Mouse (Mus musculus): Measurements from ENCODE around the gene Mfsd6l. TPM values are rescaled to one million over a fixed set of nuclear protein-coding genes. Genes with fewer than 3 reads are reported as not detected.
A peak's percentile ranks its signal among the peaks of the same experiment; 100 is the strongest.

The Mfsd6l gene
- polyA plus RNA-seq, 1 experiment: 2.3 TPM

DNA sequence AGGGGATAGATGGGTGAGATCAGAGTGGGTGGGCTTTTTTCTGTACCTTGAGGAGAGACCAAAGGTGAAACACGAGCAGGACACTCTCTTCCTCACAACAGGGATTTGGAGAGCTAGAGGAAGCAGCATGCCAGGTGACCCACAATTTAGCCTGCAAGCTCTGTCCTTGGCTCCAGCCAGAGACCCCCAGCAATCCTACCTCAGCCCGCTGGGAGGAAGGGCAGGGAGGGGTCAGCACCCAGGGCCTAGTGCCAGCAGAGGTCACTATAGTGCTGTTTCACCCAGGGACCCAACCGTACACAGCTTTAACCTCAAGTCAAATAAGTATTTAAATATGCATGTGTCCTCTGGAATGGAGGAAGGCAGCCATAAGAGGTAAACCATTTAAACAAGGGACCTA is 29.9 kb downstream of the Mfsd6l start:
- Histone ChIP-seq H3K27ac (ENCODE audit: insufficient read depth, low read depth, low read length) (no peak overlapping the region), H3K4me1 (ENCODE audit: control insufficient read depth, insufficient read depth, low read length) (no peaks in the 10 kb centered on the region), H3K27me3 (replicated peaks; ENCODE audit: control insufficient read depth, insufficient read depth, low read length) (no peaks in the 10 kb centered on the region), H3K4me3 (ENCODE audit: insufficient read depth, low read depth, low read length) (no peak overlapping the region), H3K36me3 (ENCODE audit: control insufficient read depth, insufficient read depth, low read length) (no peaks in the 10 kb centered on the region)
- WGBS: 23% methylated on average over 3 of the region's 3 CpGs
- TF ChIP-seq CTCF (conservative IDR thresholded peaks at IDR 0.05; ENCODE audit: insufficient read depth, insufficient read length, low read depth, low read length) (peak; percentile 45; the same call in 1 of the 2 replicates), POLR2A (IDR thresholded peaks at IDR 0.05; ENCODE audit: low read depth, low read length) (no peak)
- DNase-seq: no peak

DNA sequence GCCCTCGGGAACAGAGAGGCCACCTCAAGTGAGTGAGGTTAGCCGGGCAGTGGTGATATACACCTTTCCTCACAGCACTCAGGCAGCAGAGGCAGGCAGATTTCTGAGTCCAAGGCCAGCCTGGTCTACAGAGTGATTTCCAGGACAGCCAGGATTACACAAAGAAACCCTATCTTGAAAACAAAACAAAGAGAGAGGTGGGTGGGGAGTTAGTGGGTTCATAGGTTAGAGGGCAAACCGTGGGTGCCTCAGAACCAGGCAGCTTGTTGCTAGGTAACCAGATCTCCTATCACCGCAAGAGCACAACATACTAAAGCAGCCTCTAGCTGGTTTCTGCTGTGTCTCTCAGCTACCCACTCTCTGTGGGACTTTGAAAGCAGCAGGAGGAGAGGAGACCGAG is 30.7 kb downstream of the Mfsd6l start, which contains the start of gene Ccdc42:
TSS of gene Ccdc42 (plus strand) at position 301 of the 400 bp plus-strand sequence.
- Histone ChIP-seq H3K36me3 (ENCODE audit: control insufficient read depth, insufficient read depth, low read length) (no peaks in the 10 kb centered on the region), H3K27me3 (replicated peaks; ENCODE audit: control insufficient read depth, insufficient read depth, low read length) (no peaks in the 10 kb centered on the region), H3K4me1 (ENCODE audit: control insufficient read depth, insufficient read depth, low read length) (no peaks in the 10 kb centered on the region), H3K4me3 (ENCODE audit: insufficient read depth, low read depth, low read length) (no peak within 1 kb of the TSS), H3K27ac (ENCODE audit: insufficient read depth, low read depth, low read length) (no peak within 1 kb of the TSS)
- TF ChIP-seq CTCF (conservative IDR thresholded peaks at IDR 0.05; ENCODE audit: insufficient read depth, insufficient read length, low read depth, low read length): no peak
- TF ChIP-seq POLR2A (IDR thresholded peaks at IDR 0.05; ENCODE audit: low read depth, low read length): no peak
- DNase-seq: no peak
- WGBS: 69% methylated on average over 5 of the region's 5 CpGs

DNA sequence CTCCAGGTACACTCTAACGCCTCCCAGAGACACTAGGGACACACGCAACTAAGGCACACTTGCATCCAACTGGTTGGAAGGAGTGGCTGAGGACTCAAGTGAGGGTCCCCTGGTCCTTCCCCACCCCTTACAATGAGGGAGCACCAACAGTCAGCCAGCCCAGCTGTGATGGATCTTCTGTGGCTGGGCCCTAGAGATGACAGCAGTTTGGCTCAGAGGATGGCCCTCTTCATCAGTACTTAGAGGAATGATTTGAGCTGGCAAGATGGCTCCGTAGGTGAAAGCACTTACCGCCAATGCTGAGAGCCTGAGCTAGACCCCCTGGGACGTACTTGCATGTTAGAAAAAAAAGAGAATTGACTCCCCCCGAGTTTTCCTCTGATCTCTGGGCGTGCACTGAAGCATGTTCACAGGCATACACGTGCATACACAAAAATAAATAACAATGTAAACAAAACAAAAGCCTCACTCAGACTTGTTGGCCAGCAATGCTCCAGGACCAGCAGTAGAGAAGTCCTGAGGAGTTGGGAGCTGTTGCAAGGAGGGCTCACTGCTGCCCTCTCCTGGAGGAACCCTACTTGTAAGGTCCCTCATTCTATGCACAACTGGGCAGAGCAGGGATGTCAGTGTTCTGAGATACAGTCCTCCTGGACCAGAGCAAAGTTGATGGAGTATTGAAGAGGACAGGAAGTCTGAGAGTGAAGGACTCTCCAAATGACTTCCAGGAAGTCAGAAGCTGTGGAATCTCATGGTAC is 33.2 kb downstream of the Mfsd6l start:
- DNase-seq: peak; percentile 87
- Histone ChIP-seq H3K27ac (ENCODE audit: insufficient read depth, low read depth, low read length) (no peak overlapping the region), H3K4me3 (ENCODE audit: insufficient read depth, low read depth, low read length) (no peak overlapping the region), H3K27me3 (replicated peaks; ENCODE audit: control insufficient read depth, insufficient read depth, low read length) (no peaks in the 10 kb centered on the region), H3K36me3 (ENCODE audit: control insufficient read depth, insufficient read depth, low read length) (no peaks in the 10 kb centered on the region), H3K4me1 (ENCODE audit: control insufficient read depth, insufficient read depth, low read length) (no peaks in the 10 kb centered on the region)
- WGBS: 69% methylated on average over 8 of the region's 8 CpGs
- TF ChIP-seq CTCF (conservative IDR thresholded peaks at IDR 0.05; ENCODE audit: insufficient read depth, insufficient read length, low read depth, low read length): peak; percentile 93
- TF ChIP-seq POLR2A (IDR thresholded peaks at IDR 0.05; ENCODE audit: low read depth, low read length): no peak

DNA sequence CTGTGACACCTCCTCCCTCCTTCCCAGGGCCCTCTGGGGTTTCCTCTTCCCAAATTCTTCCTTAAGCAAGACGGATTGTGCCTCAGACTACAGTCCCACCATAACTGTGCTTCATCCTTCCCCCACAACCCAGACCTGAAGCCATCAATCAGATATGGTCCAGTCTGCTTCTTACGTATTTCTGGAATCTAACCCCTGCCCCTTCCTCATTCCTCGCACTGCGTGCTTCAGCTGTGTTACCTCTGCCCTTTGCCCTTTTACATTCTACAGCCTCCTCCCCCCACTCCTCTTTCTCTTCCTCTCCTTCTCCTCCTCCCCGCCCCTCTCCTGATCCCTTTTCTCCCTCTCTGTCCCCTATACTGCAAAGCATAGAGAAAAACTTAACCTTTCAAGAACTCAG is 35.7 kb downstream of the Mfsd6l start:
- Histone ChIP-seq H3K27ac (ENCODE audit: insufficient read depth, low read depth, low read length) (no peak overlapping the region), H3K27me3 (replicated peaks; ENCODE audit: control insufficient read depth, insufficient read depth, low read length) (no peaks in the 10 kb centered on the region), H3K36me3 (ENCODE audit: control insufficient read depth, insufficient read depth, low read length) (no peaks in the 10 kb centered on the region), H3K4me1 (ENCODE audit: control insufficient read depth, insufficient read depth, low read length) (no peaks in the 10 kb centered on the region), H3K4me3 (ENCODE audit: insufficient read depth, low read depth, low read length) (no peak overlapping the region)
- DNase-seq: peak; percentile 22
- 47% methylated on average over 5 of the region's 5 CpGs for WGBS
- no peak for TF ChIP-seq POLR2A (IDR thresholded peaks at IDR 0.05; ENCODE audit: low read depth, low read length)
- no peak for TF ChIP-seq CTCF (conservative IDR thresholded peaks at IDR 0.05; ENCODE audit: insufficient read depth, insufficient read length, low read depth, low read length)

DNA sequence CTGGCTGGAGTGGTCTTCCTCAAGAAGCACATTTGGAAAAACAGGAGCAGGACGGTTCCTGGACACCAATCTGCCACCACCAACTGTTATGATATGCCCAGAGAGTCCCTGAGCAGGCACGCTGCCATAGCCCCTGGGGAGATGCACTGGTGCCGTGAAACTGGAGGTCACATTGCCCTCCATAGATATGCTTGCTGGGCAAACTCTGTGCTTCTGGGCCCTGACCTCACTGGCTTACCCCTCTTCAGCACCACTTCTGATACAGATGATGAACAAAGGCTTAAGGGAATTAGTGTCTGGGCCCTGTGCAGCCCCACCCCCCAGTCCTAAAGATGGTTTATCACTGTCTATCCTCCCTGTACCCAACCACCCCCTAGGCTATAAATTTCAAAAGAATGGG is 37.3 kb downstream of the Mfsd6l start:
- no peak for DNase-seq
- 83% methylated on average over 3 of the region's 3 CpGs for WGBS
- no peaks in the 10 kb centered on the region for H3K4me1 ChIP-seq (ENCODE audit: control insufficient read depth, insufficient read depth, low read length)
- no peak overlapping the region for H3K4me3 ChIP-seq (ENCODE audit: insufficient read depth, low read depth, low read length)
- H3K36me3 ChIP-seq (ENCODE audit: control insufficient read depth, insufficient read depth, low read length): no peaks in the 10 kb centered on the region
- no peak overlapping the region for H3K27ac ChIP-seq (ENCODE audit: insufficient read depth, low read depth, low read length)
- TF ChIP-seq POLR2A (IDR thresholded peaks at IDR 0.05; ENCODE audit: low read depth, low read length) (no peak), CTCF (conservative IDR thresholded peaks at IDR 0.05; ENCODE audit: insufficient read depth, insufficient read length, low read depth, low read length) (no peak)
- no peaks in the 10 kb centered on the region for H3K27me3 ChIP-seq (replicated peaks; ENCODE audit: control insufficient read depth, insufficient read depth, low read length)

DNA sequence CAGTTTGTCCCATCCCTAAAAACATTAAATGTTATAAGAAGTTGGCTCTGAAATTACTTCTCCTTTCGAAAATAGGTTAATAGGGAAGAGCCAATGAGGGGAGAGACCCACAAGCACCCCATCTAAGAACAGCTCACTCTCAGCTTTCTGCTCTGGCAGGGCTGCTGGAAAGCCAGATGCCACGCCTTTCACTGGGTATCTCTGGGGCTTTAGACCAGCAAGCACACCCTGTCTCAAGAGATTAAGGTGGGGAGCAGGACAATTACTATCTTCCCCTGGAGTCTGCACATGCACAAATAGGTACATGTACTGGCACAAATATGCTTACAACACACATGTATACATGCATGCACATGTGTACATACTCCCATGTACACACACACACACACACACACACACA is 41.9 kb downstream of the Mfsd6l start:
- no peak for TF ChIP-seq CTCF (conservative IDR thresholded peaks at IDR 0.05; ENCODE audit: insufficient read depth, insufficient read length, low read depth, low read length)
- TF ChIP-seq POLR2A (IDR thresholded peaks at IDR 0.05; ENCODE audit: low read depth, low read length): no peak
- WGBS: 86% methylated on average over 2 of the region's 2 CpGs
- DNase-seq: no peak

DNA sequence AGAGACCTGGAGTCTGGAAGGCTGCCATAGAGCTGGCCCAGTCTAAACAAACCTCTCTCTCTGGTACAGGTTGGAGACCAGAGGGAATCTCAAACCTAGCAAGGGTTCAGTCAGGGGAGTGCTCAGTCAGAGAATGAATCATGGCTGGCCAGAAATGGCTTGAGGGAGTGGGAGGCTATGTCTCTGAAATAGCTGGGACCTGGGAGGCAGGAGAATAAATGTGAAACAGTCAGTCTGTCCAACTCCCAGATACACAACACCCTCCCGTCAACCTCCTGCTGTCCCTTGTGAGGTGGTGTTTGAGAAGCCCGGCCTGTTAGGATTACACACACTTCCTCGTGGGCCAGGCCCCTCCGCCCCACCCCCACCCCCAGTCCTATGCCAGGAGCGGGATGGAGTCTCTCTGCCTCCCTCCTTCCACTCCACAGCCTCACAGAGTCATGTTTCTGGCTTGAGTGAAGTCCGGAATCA is 44.6 kb downstream of the Mfsd6l start:
- Histone ChIP-seq H3K27ac (ENCODE audit: insufficient read depth, low read depth, low read length) (0 out of 2 replicates have a peak overlapping the region, but pooled peaks have one; percentile 8), H3K4me1 (ENCODE audit: control insufficient read depth, insufficient read depth, low read length) (peaks cover 11% of the 10 kb centered on the region; the same call in 1 of the 2 replicates), H3K36me3 (ENCODE audit: control insufficient read depth, insufficient read depth, low read length) (no peaks in the 10 kb centered on the region), H3K27me3 (replicated peaks; ENCODE audit: control insufficient read depth, insufficient read depth, low read length) (no peaks in the 10 kb centered on the region), H3K4me3 (ENCODE audit: insufficient read depth, low read depth, low read length) (no peak overlapping the region)
- DNase-seq: no peak
- 48% methylated on average over 6 of the region's 6 CpGs for WGBS
- TF ChIP-seq CTCF (conservative IDR thresholded peaks at IDR 0.05; ENCODE audit: insufficient read depth, insufficient read length, low read depth, low read length): no peak

More for the DNA sequence above, 41.9 kb downstream of the Mfsd6l start:
- no peak overlapping the region for H3K4me3 ChIP-seq (ENCODE audit: insufficient read depth, low read depth, low read length)
- no peaks in the 10 kb centered on the region for H3K27me3 ChIP-seq (replicated peaks; ENCODE audit: control insufficient read depth, insufficient read depth, low read length)
- no peak overlapping the region for H3K27ac ChIP-seq (ENCODE audit: insufficient read depth, low read depth, low read length)
- H3K4me1 ChIP-seq (ENCODE audit: control insufficient read depth, insufficient read depth, low read length): peaks cover 11% of the 10 kb centered on the region; the same call in 1 of the 2 replicates
- H3K36me3 ChIP-seq (ENCODE audit: control insufficient read depth, insufficient read depth, low read length): no peaks in the 10 kb centered on the region
